Mouse (Mus musculus): ENCODE data around the gene Fam129b.

DNA sequence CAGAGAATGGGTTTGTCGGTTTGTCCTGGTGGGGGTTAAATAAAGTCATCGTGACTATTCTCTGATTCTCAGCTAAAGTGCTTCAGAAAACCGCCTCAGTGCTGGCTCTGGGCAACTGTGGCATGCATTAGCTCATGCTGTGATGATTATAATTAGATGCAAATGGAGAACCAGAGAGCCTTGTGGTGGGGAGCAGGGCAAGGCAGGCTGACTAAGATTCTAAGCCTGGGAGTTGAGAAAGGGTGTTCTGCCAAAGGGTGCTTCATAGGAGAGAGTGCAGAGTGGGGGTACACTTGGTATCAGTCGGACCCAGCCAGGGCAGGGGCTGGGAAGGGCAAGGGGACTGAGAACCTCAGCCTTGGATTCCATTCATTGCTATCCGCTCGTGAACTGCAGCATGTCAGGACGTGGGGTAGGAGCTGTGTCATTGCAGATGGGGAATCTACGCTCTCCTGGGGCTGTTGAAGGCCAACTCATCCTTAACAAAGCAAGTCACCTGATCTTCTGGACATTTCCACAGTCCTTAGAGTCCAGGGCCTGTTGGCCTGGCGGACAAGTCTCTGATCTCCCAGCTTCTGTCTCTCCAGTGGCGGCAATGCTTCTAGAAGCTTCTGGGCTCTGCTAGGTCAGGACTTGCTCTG lies 20.7 kb downstream of the Fam129b start:
- TF ChIP-seq CTCF (IDR thresholded peaks at IDR 0.05; ENCODE audit: low read depth) = no peak
- no peak for TF ChIP-seq EP300 (IDR thresholded peaks at IDR 0.05; ENCODE audit: low read depth)

Measured in liver, embryonic 14.5 days (tissue).